Mouse (Mus musculus): ENCODE results near the gene Efna4.

DNA sequence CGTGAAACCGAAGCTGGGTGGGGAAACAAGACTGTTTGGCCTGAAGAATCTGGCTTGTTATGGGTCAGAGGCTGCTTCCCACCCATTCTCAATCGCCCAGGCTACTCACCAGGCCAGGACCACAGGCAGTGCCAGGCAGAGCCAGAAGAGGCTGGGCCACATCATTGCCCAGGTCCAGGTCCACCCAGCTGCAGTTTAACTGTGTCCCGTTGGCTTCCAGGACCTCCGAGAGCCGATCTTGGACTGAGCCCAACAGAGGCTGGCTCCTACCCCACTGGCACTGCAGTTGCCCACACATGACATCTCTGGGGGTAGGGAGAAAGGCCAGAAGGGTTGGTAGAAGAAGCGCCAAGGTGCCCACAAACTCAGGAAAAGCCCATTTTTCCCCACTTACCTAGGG is 5.5 kb upstream of the Efna4 start:
- TF ChIP-seq POLR2A (IDR thresholded peaks at IDR 0.05; ENCODE audit: insufficient read depth, low read depth, low read length), result no peak
- TF ChIP-seq EP300 (IDR thresholded peaks at IDR 0.05; ENCODE audit: insufficient read depth, low read depth, low read length), result no peak
- no peak for TF ChIP-seq CTCF (IDR thresholded peaks at IDR 0.05)
